ENCODE assay signal across 7 mouse cellular contexts in genomic region chr2:84526221-84526620, GRCm38 (mm10).
"Had no signal": no experiment of that assay in that cellular context is flagged by ENCODE, and none has a peak within 500 bp of the region (broad histone marks: within the 10 kb centered on the region; RNA-seq: fewer than 3 reads in every experiment).

No protein-coding gene starts in this region.

- DNase-seq: liver, postnatal 0 days; lung, adult 2 months; lung, postnatal 14 days; lung, postnatal 36 days; right cerebral cortex, postnatal 14 days; thymus, adult 2 months; thymus, postnatal 25 days had no signal
